Mouse (Mus musculus) intestine, embryonic 14.5 days (tissue): ENCODE results near the gene Sytl1. TPM values are rescaled to one million over a fixed set of nuclear protein-coding genes. Genes with fewer than 3 reads are reported as not detected.

Experiments used
- ATAC-seq: fragments of 200-750 bp; cut with Nextera tagmentation; replicated peaks from 2 replicates; pipeline ENCODE4 v1.8.0; 2017; ENCODE audit warnings: low read depth, moderate number of reproducible peaks, moderate TSS enrichment, moderate library complexity; ENCODE audit not compliant: low FRiP score, low TSS enrichment
- DNase-seq: peaks from one replicate; pipeline ENCODE4 v3.0.0-alpha.2; 2018; ENCODE audit warnings: low spot score
- H3K27ac ChIP-seq: fragments of 300-500 bp; sonication (generic); 2 replicates; pipeline ENCODE4 v1.5.1; 2014; ENCODE audit warnings: low read depth, mild to moderate bottlenecking, control low read depth
- H3K27me3 ChIP-seq: fragments of 300-500 bp; sonication (generic); replicated peaks from 2 replicates; pipeline ENCODE4 v1.6.1; 2014; ENCODE audit warnings: low read length, control low read depth; ENCODE audit not compliant: control insufficient read depth, insufficient read depth
- H3K36me3 ChIP-seq: fragments of 300-500 bp; sonication (generic); 2 replicates; pipeline ENCODE4 v1.6.1; 2014; ENCODE audit warnings: low read length, control low read depth; ENCODE audit not compliant: control insufficient read depth, insufficient read depth
- H3K4me1 ChIP-seq: fragments of 300-500 bp; sonication (generic); replicated peaks from 2 replicates; pipeline ENCODE4 v1.6.1; 2014; ENCODE audit warnings: low read length, control low read depth, mixed read lengths; ENCODE audit not compliant: control insufficient read depth, insufficient read depth
- H3K4me2 ChIP-seq: fragments of 300-500 bp; sonication (generic); 2 replicates; pipeline ENCODE4 v1.6.1; 2014; ENCODE audit warnings: low read length
- H3K4me3 ChIP-seq: fragments of 300-500 bp; sonication (generic); 2 replicates; pipeline ENCODE4 v1.5.1; 2014; ENCODE audit warnings: low read depth, low read length, control low read depth, mixed read lengths
- H3K9ac ChIP-seq: fragments of 300-500 bp; sonication (generic); 2 replicates; pipeline ENCODE4 v1.6.1; 2014; ENCODE audit warnings: mild to moderate bottlenecking, low read length
- H3K9me3 ChIP-seq: fragments of 300-500 bp; sonication (generic); 2 replicates; pipeline ENCODE4 v1.6.1; 2016; ENCODE audit warnings: low read length, control low read depth; ENCODE audit not compliant: control insufficient read depth
- WGBS: fragments of 180-500 bp; shearing (Covaris S2); extraction: QIAGEN DNeasy Blood & Tissue Kit; methylation state at CpG from one replicate; pipeline ENCODE4 v1.1.7; 2014; 5-methylcytosine and 5-hydroxymethylcytosine counted together
- polyA plus RNA-seq: library from polyadenylated mRNA; unstranded; fragments of >200 nt; fragmentation: Nextera tagmentation; extraction: Ambion mirVana; gene quantifications from 2 replicates; pipeline ENCODE4 v1.2.1, GENCODE M21; 2014

Gene Sytl1
- polyA plus RNA-seq, result 1.5 and 2.2 TPM in 2 replicates

GRCm38 (mm10) chr4:133262882-133263281 is at the start of gene Sytl1:
Gene Sytl1 (minus strand): TSS chr4:133263113.
- no peak for DNase-seq
- Histone ChIP-seq H3K4me3 (no peak within 1 kb of the TSS), H3K27me3 (no peaks in the 10 kb centered on the region), H3K9me3 (0 out of 2 replicates have a peak, but pooled peaks cover 3% of the 10 kb centered on the region), H3K4me1 (no peaks in the 10 kb centered on the region), H3K4me2 (no peak within 1 kb of the TSS), H3K9ac (no peak within 1 kb of the TSS), H3K36me3 (peaks cover 37% of the 10 kb centered on the region), H3K27ac (no peak within 1 kb of the TSS)
- ATAC-seq, result no peak
- WGBS, result 37% methylated on average over 7 of the region's 7 CpGs

GRCm38 (mm10) chr4:133309948-133310347 is 47.0 kb upstream of the Sytl1 start:
- Histone ChIP-seq H3K4me1 (no peaks in the 10 kb centered on the region), H3K4me2 (no peak overlapping the region), H3K36me3 (peaks cover 23% of the 10 kb centered on the region), H3K27ac (no peak overlapping the region), H3K9me3 (no peaks in the 10 kb centered on the region), H3K27me3 (no peaks in the 10 kb centered on the region), H3K4me3 (no peak overlapping the region), H3K9ac (no peak overlapping the region)
- 1% methylated on average over 3 of the region's 3 CpGs for WGBS
- no peak for ATAC-seq
- peak; percentile 98 for DNase-seq

- Histone ChIP-seq H3K4me1 (no peaks in the 10 kb centered on the region), H3K36me3 (peaks cover 30% of the 10 kb centered on the region; the same call in 1 of the 2 replicates), H3K4me2 (no peak overlapping the region), H3K9ac (no peak overlapping the region), H3K27me3 (no peaks in the 10 kb centered on the region), H3K27ac (no peak overlapping the region), H3K4me3 (no peak overlapping the region), H3K9me3 (no peaks in the 10 kb centered on the region)
- peak; percentile 76 for DNase-seq
- no peak for ATAC-seq
- WGBS, result 37% methylated on average over 3 of the region's 3 CpGs
Measured at GRCm38 (mm10) chr4:133307331-133307730, 44.4 kb upstream of the Sytl1 start.

GRCm38 (mm10) chr4:133305825-133306224 is 42.9 kb upstream of the Sytl1 start:
- Histone ChIP-seq H3K9ac (no peak overlapping the region), H3K27ac (no peak overlapping the region), H3K36me3 (peaks cover 39% of the 10 kb centered on the region), H3K9me3 (no peaks in the 10 kb centered on the region), H3K27me3 (no peaks in the 10 kb centered on the region), H3K4me3 (no peak overlapping the region), H3K4me1 (no peaks in the 10 kb centered on the region), H3K4me2 (no peak overlapping the region)
- 85% methylated on average over 7 of the region's 7 CpGs for WGBS
- DNase-seq (no peak), ATAC-seq (no peak)

- H3K9me3 ChIP-seq, result no peaks in the 10 kb centered on the region
- ATAC-seq, result no peak
- H3K27me3 ChIP-seq, result no peaks in the 10 kb centered on the region
- H3K4me3 ChIP-seq, result no peak overlapping the region
- no peak overlapping the region for H3K4me2 ChIP-seq
- no peak overlapping the region for H3K9ac ChIP-seq
- H3K36me3 ChIP-seq, result peaks cover 48% of the 10 kb centered on the region
- 0 out of 2 replicates have a peak, but pooled peaks cover 1% of the 10 kb centered on the region for H3K4me1 ChIP-seq
- 94% methylated on average over 7 of the region's 7 CpGs for WGBS
- H3K27ac ChIP-seq, result no peak overlapping the region
- no peak for DNase-seq
Measured at GRCm38 (mm10) chr4:133304770-133305169, 41.9 kb upstream of the Sytl1 start.

- Histone ChIP-seq H3K4me2 (no peak overlapping the region), H3K36me3 (peaks cover 46% of the 10 kb centered on the region), H3K9me3 (no peaks in the 10 kb centered on the region), H3K9ac (no peak overlapping the region), H3K4me3 (no peak overlapping the region), H3K27ac (no peak overlapping the region), H3K27me3 (no peaks in the 10 kb centered on the region), H3K4me1 (0 out of 2 replicates have a peak, but pooled peaks cover 16% of the 10 kb centered on the region)
- 74% methylated on average over 5 of the region's 5 CpGs for WGBS
- no peak for DNase-seq
- no peak for ATAC-seq
Measured at GRCm38 (mm10) chr4:133302668-133303067, 39.8 kb upstream of the Sytl1 start.

GRCm38 (mm10) chr4:133301802-133302201 is 38.9 kb upstream of the Sytl1 start:
- no peaks in the 10 kb centered on the region for H3K9me3 ChIP-seq
- no peak overlapping the region for H3K9ac ChIP-seq
- H3K27ac ChIP-seq, result no peak overlapping the region
- H3K4me3 ChIP-seq, result no peak overlapping the region
- ATAC-seq, result no peak
- 26% methylated on average over 4 of the region's 4 CpGs for WGBS
- H3K4me2 ChIP-seq, result no peak overlapping the region
- peaks cover 51% of the 10 kb centered on the region for H3K36me3 ChIP-seq
- H3K27me3 ChIP-seq, result no peaks in the 10 kb centered on the region
- peak; percentile 93 for DNase-seq
- H3K4me1 ChIP-seq, result 0 out of 2 replicates have a peak, but pooled peaks cover 18% of the 10 kb centered on the region

- no peak overlapping the region for H3K4me2 ChIP-seq
- H3K27me3 ChIP-seq, result no peaks in the 10 kb centered on the region
- no peak for DNase-seq
- H3K9me3 ChIP-seq, result no peaks in the 10 kb centered on the region
- H3K4me1 ChIP-seq, result 0 out of 2 replicates have a peak, but pooled peaks cover 18% of the 10 kb centered on the region
- H3K36me3 ChIP-seq, result peaks cover 58% of the 10 kb centered on the region
- H3K27ac ChIP-seq, result no peak overlapping the region
- no peak overlapping the region for H3K4me3 ChIP-seq
- WGBS, result 84% methylated on average over 11 of the region's 11 CpGs
- ATAC-seq, result no peak
- no peak overlapping the region for H3K9ac ChIP-seq
Measured at GRCm38 (mm10) chr4:133300421-133300820, 37.5 kb upstream of the Sytl1 start.

GRCm38 (mm10) chr4:133299701-133300100 is 36.8 kb upstream of the Sytl1 start:
- ATAC-seq (no peak), DNase-seq (no peak)
- H3K27ac ChIP-seq, result no peak overlapping the region; the same call in 1 of the 2 replicates
- H3K27me3 ChIP-seq, result no peaks in the 10 kb centered on the region
- no peaks in the 10 kb centered on the region for H3K9me3 ChIP-seq
- H3K4me3 ChIP-seq, result no peak overlapping the region
- H3K4me1 ChIP-seq, result 0 out of 2 replicates have a peak, but pooled peaks cover 18% of the 10 kb centered on the region
- WGBS, result 37% methylated on average over 5 of the region's 5 CpGs
- no peak overlapping the region for H3K4me2 ChIP-seq
- H3K36me3 ChIP-seq, result peaks cover 59% of the 10 kb centered on the region
- no peak overlapping the region for H3K9ac ChIP-seq
